Mouse (Mus musculus): ENCODE data around the gene Fam189b.

The Fam189b gene

GRCm38 (mm10) chr3:89165268-89165870 lies 17.6 kb upstream of the Fam189b start:
- DNase-seq (ENCODE audit: low read depth, low spot score) = no peak

- no peak for DNase-seq (ENCODE audit: low read depth, low spot score)
Observed at GRCm38 (mm10) chr3:89166945-89167344, 16.0 kb upstream of the Fam189b start.

- DNase-seq (ENCODE audit: low read depth, low spot score) = no peak
Observed at GRCm38 (mm10) chr3:89174844-89175243, 8.1 kb upstream of the Fam189b start.

- no peak for DNase-seq (ENCODE audit: low read depth, low spot score)
Observed at GRCm38 (mm10) chr3:89175544-89175943, 7.4 kb upstream of the Fam189b start.

- DNase-seq (ENCODE audit: low read depth, low spot score) = no peak
Observed at GRCm38 (mm10) chr3:89176421-89176820, 6.5 kb upstream of the Fam189b start.

GRCm38 (mm10) chr3:89177242-89178106 lies 5.5 kb upstream of the Fam189b start, which contains the start of gene Scamp3:
TSS of gene Scamp3 (plus strand) at chr3:89177473.
- DNase-seq (ENCODE audit: low read depth, low spot score) = peak; percentile 81

GRCm38 (mm10) chr3:89178107-89178385 lies 4.9 kb upstream of the Fam189b start:
- DNase-seq (ENCODE audit: low read depth, low spot score) = no peak

GRCm38 (mm10) chr3:89179056-89179455 lies 3.9 kb upstream of the Fam189b start:
- DNase-seq (ENCODE audit: low read depth, low spot score) = no peak

- DNase-seq (ENCODE audit: low read depth, low spot score) = no peak
Observed at GRCm38 (mm10) chr3:89181749-89182500, 1.0 kb upstream of the Fam189b start.

- no peak for DNase-seq (ENCODE audit: low read depth, low spot score)
Observed at GRCm38 (mm10) chr3:89182531-89183057, 349 bp upstream of the Fam189b start.

- no peak for DNase-seq (ENCODE audit: low read depth, low spot score)
Observed at GRCm38 (mm10) chr3:89183959-89184315, 994 bp downstream of the Fam189b start.

GRCm38 (mm10) chr3:89187197-89187596 lies 4.3 kb downstream of the Fam189b start:
- no peak for DNase-seq (ENCODE audit: low read depth, low spot score)

GRCm38 (mm10) chr3:89187690-89188477 lies 4.9 kb downstream of the Fam189b start:
- no peak for DNase-seq (ENCODE audit: low read depth, low spot score)

- no peak for DNase-seq (ENCODE audit: low read depth, low spot score)
Observed at GRCm38 (mm10) chr3:89188478-89188875, 5.5 kb downstream of the Fam189b start.

GRCm38 (mm10) chr3:89190436-89190835 lies 7.5 kb downstream of the Fam189b start:
- no peak for DNase-seq (ENCODE audit: low read depth, low spot score)

- no peak for DNase-seq (ENCODE audit: low read depth, low spot score)
Observed at GRCm38 (mm10) chr3:89193351-89193750, 10.4 kb downstream of the Fam189b start.

- DNase-seq (ENCODE audit: low read depth, low spot score) = no peak
Observed at GRCm38 (mm10) chr3:89193853-89194252, 10.9 kb downstream of the Fam189b start.

- peak; percentile 73 for DNase-seq (ENCODE audit: low read depth, low spot score)
Observed at GRCm38 (mm10) chr3:89195979-89196877, 13.3 kb downstream of the Fam189b start.

GRCm38 (mm10) chr3:89199839-89200238 lies 16.9 kb downstream of the Fam189b start:
- DNase-seq (ENCODE audit: low read depth, low spot score) = no peak
